Mouse (Mus musculus) MEL (cell line): ENCODE measurements around the gene Gcnt2. TPM values are rescaled to one million over a fixed set of nuclear protein-coding genes. Genes with fewer than 3 reads are reported as not detected.

Experiments
- DNase-seq: peaks from one replicate; pipeline ENCODE4 v3.0.0; 2011; ENCODE audit warnings: low read depth, low spot score
- H3K27ac ChIP-seq: 2 replicates; pipeline ENCODE4 v1.5.1; 2012; ENCODE audit warnings: low read depth, mild to moderate bottlenecking, control low read depth, low read length, moderate library complexity; ENCODE audit not compliant: control insufficient read depth
- H3K27me3 ChIP-seq, 2 experiments: fragments of 150-350 bp in 1 of 2; sonication (generic) in 1 of 2; 2 replicates each; pipeline ENCODE4 v1.6.1; 2012; ENCODE audit warnings: low read length in 2 of 2, mild to moderate bottlenecking in 2 of 2, improper control_type of control experiment in 1 of 2, moderate library complexity in 1 of 2; ENCODE audit not compliant: insufficient read depth in 2 of 2, control insufficient read depth in 1 of 2
- H3K36me3 ChIP-seq, 2 experiments: 2 replicates each; pipeline ENCODE4 v1.6.1; 2012 to 2014; ENCODE audit warnings: low read length in 2 of 2, improper control_type of control experiment in 1 of 2, inconsistent platforms in 1 of 2, mild to moderate bottlenecking in 1 of 2; ENCODE audit not compliant: insufficient read depth in 2 of 2, control insufficient read depth in 1 of 2
- H3K4me1 ChIP-seq, 2 experiments: fragments of 150-350 bp in 1 of 2; sonication (generic) in 1 of 2; 2 replicates each; pipeline ENCODE4 v1.6.1; 2012; ENCODE audit warnings: low read length in 2 of 2, improper control_type of control experiment in 1 of 2, mild to moderate bottlenecking in 1 of 2; ENCODE audit not compliant: insufficient read depth in 2 of 2, control insufficient read depth in 1 of 2
- H3K4me3 ChIP-seq, 2 experiments: fragments of 150-350 bp in 1 of 2; sonication (generic) in 1 of 2; 2 replicates each; pipeline ENCODE4 v1.5.1; 2012; ENCODE audit warnings: low read depth in 2 of 2, low read length in 2 of 2, mild to moderate bottlenecking in 2 of 2, moderate library complexity in 2 of 2, control low read depth in 1 of 2, improper control_type of control experiment in 1 of 2; ENCODE audit not compliant: control insufficient read depth in 1 of 2, insufficient read depth in 1 of 2
- H3K79me2 ChIP-seq: 2 replicates; pipeline ENCODE4 v1.6.1; 2012; ENCODE audit warnings: mild to moderate bottlenecking, low read length, moderate library complexity; ENCODE audit not compliant: control insufficient read depth, poor library complexity, insufficient read depth
- H3K9ac ChIP-seq: 2 replicates; pipeline ENCODE4 v1.6.1; 2012; ENCODE audit warnings: low read depth, mild to moderate bottlenecking, control low read depth, low read length, moderate library complexity; ENCODE audit not compliant: control insufficient read depth, poor library complexity, severe bottlenecking
- H3K9me3 ChIP-seq: fragments of 150-350 bp; sonication (generic); replicated peaks from 2 replicates; pipeline ENCODE4 v1.6.1; 2012; ENCODE audit warnings: mild to moderate bottlenecking, low read length, improper control_type of control experiment, moderate library complexity; ENCODE audit not compliant: insufficient read depth
- BHLHE40 ChIP-seq: IDR thresholded peaks from 2 replicates; pipeline ENCODE4 v1.6.1; 2012; ENCODE audit warnings: low read depth, mild to moderate bottlenecking, inconsistent platforms, low read length, improper control_type of control experiment, borderline replicate concordance
- CHD2 ChIP-seq: IDR thresholded peaks from 2 replicates; pipeline ENCODE4 v1.6.1; 2011; ENCODE audit warnings: low read length, improper control_type of control experiment
- EP300 ChIP-seq, 2 experiments: IDR thresholded peaks; 2 replicates each; pipeline ENCODE4 v1.6.1; 2011; ENCODE audit warnings: improper control_type of control experiment in 2 of 2, low read length in 2 of 2, low read depth in 1 of 2, mild to moderate bottlenecking in 1 of 2
- GABPA ChIP-seq: IDR thresholded peaks from 2 replicates; pipeline ENCODE4 v1.6.1; 2012; ENCODE audit warnings: low read depth, mild to moderate bottlenecking, inconsistent platforms, low read length, improper control_type of control experiment, moderate library complexity
- GATA1 ChIP-seq: IDR thresholded peaks from 2 replicates; pipeline ENCODE4 v1.6.1; 2011; ENCODE audit warnings: low read depth, low read length, improper control_type of control experiment
- MAFK ChIP-seq: IDR thresholded peaks from 2 replicates; pipeline ENCODE4 v1.6.1; 2011; ENCODE audit warnings: low read depth, mild to moderate bottlenecking, low read length, improper control_type of control experiment, borderline replicate concordance
- MEF2A ChIP-seq: IDR thresholded peaks from 2 replicates; pipeline ENCODE4 v1.6.1; 2014; ENCODE audit warnings: low read depth, mild to moderate bottlenecking, inconsistent platforms, low read length, improper control_type of control experiment; ENCODE audit not compliant: poor library complexity, insufficient replicate concordance, severe bottlenecking; ENCODE audit errors: extremely low read depth
- MYB ChIP-seq: IDR thresholded peaks from 2 replicates; pipeline ENCODE4 v1.6.1; 2011; ENCODE audit warnings: mild to moderate bottlenecking, low read depth, low read length, improper control_type of control experiment
- NELFE ChIP-seq: IDR thresholded peaks from 2 replicates; pipeline ENCODE4 v1.6.1; 2011; ENCODE audit warnings: low read depth, low read length, improper control_type of control experiment
- POLR2A ChIP-seq, 2 experiments: IDR thresholded peaks; 2 replicates each; pipeline ENCODE4 v1.6.1; 2011 to 2012; ENCODE audit warnings: low read length in 2 of 2, mild to moderate bottlenecking in 2 of 2, control low read depth in 1 of 2, improper control_type of control experiment in 1 of 2, low read depth in 1 of 2, moderate library complexity in 1 of 2; ENCODE audit not compliant: control insufficient read depth in 1 of 2, insufficient read depth in 1 of 2, poor library complexity in 1 of 2
- RCOR1 ChIP-seq: IDR thresholded peaks from 2 replicates; pipeline ENCODE4 v1.6.1; 2012; ENCODE audit warnings: low read depth, mild to moderate bottlenecking, inconsistent platforms, low read length, improper control_type of control experiment
- SMC3 ChIP-seq: IDR thresholded peaks from 2 replicates; pipeline ENCODE4 v1.6.1; 2011; ENCODE audit warnings: low read depth, low read length, improper control_type of control experiment
- TAL1 ChIP-seq: IDR thresholded peaks from 2 replicates; pipeline ENCODE4 v1.6.1; 2012; ENCODE audit warnings: mild to moderate bottlenecking, inconsistent platforms, low read length, moderate library complexity, mixed read lengths
- TBP ChIP-seq: IDR thresholded peaks from 2 replicates; pipeline ENCODE4 v1.8.0; 2011; ENCODE audit warnings: low read depth, low read length, improper control_type of control experiment
- TCF12 ChIP-seq: IDR thresholded peaks from 2 replicates; pipeline ENCODE4 v1.6.1; 2014; ENCODE audit warnings: low read depth, mild to moderate bottlenecking, inconsistent platforms, low read length, improper control_type of control experiment, moderate library complexity
- USF1 ChIP-seq: IDR thresholded peaks from 2 replicates; pipeline ENCODE4 v1.6.1; 2014; ENCODE audit warnings: low read depth, mild to moderate bottlenecking, inconsistent platforms, low read length, improper control_type of control experiment, moderate library complexity
- USF2 ChIP-seq, 2 experiments: IDR thresholded peaks; 2 replicates each; pipeline ENCODE4 v1.6.1; 2011 to 2012; ENCODE audit warnings: improper control_type of control experiment in 2 of 2, low read length in 2 of 2, borderline replicate concordance in 1 of 2, inconsistent platforms in 1 of 2, low read depth in 1 of 2, mild to moderate bottlenecking in 1 of 2; ENCODE audit not compliant: insufficient read depth in 1 of 2
- polyA plus RNA-seq, 2 experiments: library from polyadenylated mRNA; stranded (reverse) in 1 of 2; unstranded in 1 of 2; fragments of >175 nt in 1 of 2; fragments of >200 nt in 1 of 2; gene quantifications; 2 replicates each; pipeline versions ENCODE4 v1.2.1 to v1.2.4; 2012; ENCODE audit warnings: low replicate concordance in 2 of 2, low read depth in 1 of 2; ENCODE audit not compliant: insufficient read length in 2 of 2, insufficient read depth in 1 of 2, missing spikeins in 1 of 2
- total RNA-seq: library from RNA; depleted of rRNA; stranded (reverse); fragments of 300-350 nt; gene quantifications from 2 replicates; pipeline ENCODE4 v1.2.3, GENCODE M21; 2012

Gcnt2 gene
- total and polyA plus RNA-seq, 3 experiments: 0.03 to 0.04 TPM; not detected in 1

- H3K4me3 ChIP-seq: no peak overlapping the region
- H3K4me1 ChIP-seq: peaks cover 26 to 42% of the 10 kb centered on the region in 2 experiments
- H3K79me2 ChIP-seq: no peaks in the 10 kb centered on the region
- TF ChIP-seq EP300 (IDR thresholded peaks at IDR 0.05; ENCODE audit: low read depth in 1 of 2, low read length in 2 of 2) (peak; percentile 27 to 68; a peak in 2 of 4 replicates), TBP (0 out of 2 replicates have a peak, but pooled peaks have one; percentile 25), MEF2A (no peak), RCOR1 (0 out of 2 replicates have a peak, but pooled peaks have one; percentile 8)
- H3K27me3 ChIP-seq: no peaks in the 10 kb centered on the region
- H3K9ac ChIP-seq: no peak overlapping the region
- no peak overlapping the region for H3K27ac ChIP-seq
- DNase-seq: peak; percentile 88
- peaks cover 0 to 25% of the 10 kb centered on the region in 2 experiments; a peak in 2 of 4 replicates for H3K36me3 ChIP-seq
- H3K9me3 ChIP-seq: no peaks in the 10 kb centered on the region
Measured at GRCm38 (mm10) chr13:40877589-40877988, 18.0 kb downstream of the Gcnt2 start.

DNA sequence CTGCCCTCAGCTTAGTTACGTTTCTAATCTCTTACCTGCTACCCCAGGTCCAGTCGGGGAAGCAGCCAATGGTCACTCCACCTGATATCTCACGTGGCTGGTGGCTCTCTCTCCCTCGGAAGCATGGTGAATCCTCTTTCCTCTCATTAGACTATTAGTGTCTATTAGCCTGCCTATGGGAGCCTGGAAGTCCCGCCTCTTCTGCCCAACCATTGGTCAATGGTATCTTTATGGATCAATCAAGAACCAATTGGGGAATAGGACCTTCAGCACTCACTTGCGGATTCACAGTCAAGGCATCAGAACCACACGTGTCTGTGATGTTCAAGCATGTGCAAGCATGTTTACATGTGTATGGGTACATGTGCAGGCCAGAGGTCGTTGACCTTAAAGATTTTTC, 21.0 kb downstream of the Gcnt2 start:
- peaks cover 0 to 11% of the 10 kb centered on the region in 2 experiments; a peak in 2 of 4 replicates for H3K36me3 ChIP-seq
- DNase-seq: no peak
- no peaks in the 10 kb centered on the region for H3K9me3 ChIP-seq
- no peak overlapping the region for H3K27ac ChIP-seq
- no peak overlapping the region for H3K4me3 ChIP-seq
- no peaks in the 10 kb centered on the region for H3K79me2 ChIP-seq
- no peak for TF ChIP-seq TAL1
- no peak for TF ChIP-seq BHLHE40
- no peak for TF ChIP-seq MYB
- TF ChIP-seq EP300 (IDR thresholded peaks at IDR 0.05; ENCODE audit: low read depth in 1 of 2, low read length in 2 of 2): no peak
- no peak for TF ChIP-seq POLR2A (IDR thresholded peaks at IDR 0.05; ENCODE audit: control insufficient read depth in 1 of 2, insufficient read depth in 1 of 2, low read depth in 1 of 2, low read length in 2 of 2, poor library complexity in 1 of 2)
- no peak for TF ChIP-seq USF2 (IDR thresholded peaks at IDR 0.05; ENCODE audit: borderline replicate concordance in 1 of 2, insufficient read depth in 1 of 2, low read depth in 1 of 2, low read length in 2 of 2)
- no peak for TF ChIP-seq TBP
- TF ChIP-seq, all 39 proteins: peak for 0
- peaks cover 11 to 24% of the 10 kb centered on the region in 2 experiments for H3K4me1 ChIP-seq
- H3K27me3 ChIP-seq: no peaks in the 10 kb centered on the region
- no peak overlapping the region for H3K9ac ChIP-seq

DNA sequence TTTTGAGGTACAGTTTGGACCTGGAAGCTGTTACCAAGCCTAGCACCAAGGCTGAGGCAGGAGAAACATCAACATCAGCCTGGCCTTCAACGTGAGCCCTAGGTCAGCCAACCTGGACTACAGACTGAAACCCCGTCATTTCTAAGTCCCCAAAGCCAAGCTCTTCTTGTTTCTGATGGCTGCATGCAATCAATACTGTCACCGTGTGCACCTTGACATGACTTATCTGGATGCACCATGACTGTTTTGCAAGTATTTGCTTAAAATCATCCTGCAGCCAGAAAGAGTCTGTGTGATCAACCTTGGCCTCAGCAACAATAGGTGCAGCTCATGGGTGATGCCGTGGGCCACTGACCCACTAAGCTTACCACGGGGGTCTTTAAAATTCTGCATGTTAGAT, 23.1 kb downstream of the Gcnt2 start:
- DNase-seq: no peak
- Histone ChIP-seq H3K79me2 (no peaks in the 10 kb centered on the region), H3K36me3 (no peaks in the 10 kb centered on the region; a peak in 1 of 4 replicates), H3K4me3 (no peak overlapping the region), H3K27ac (no peak overlapping the region), H3K9me3 (no peaks in the 10 kb centered on the region), H3K27me3 (no peaks in the 10 kb centered on the region), H3K9ac (no peak overlapping the region), H3K4me1 (peaks cover 0 to 7% of the 10 kb centered on the region in 2 experiments; a peak in 2 of 4 replicates)
- TF ChIP-seq SMC3 (no peak), MAFK (no peak), RCOR1 (no peak), MEF2A (no peak), GABPA (no peak), TCF12 (no peak), NELFE (no peak), GATA1 (no peak), USF1 (no peak), CHD2 (no peak)
